Mouse (Mus musculus) bone marrow macrophage, adult 2 months (primary cell): ENCODE results near the gene Gm45521. TPM values are rescaled to one million over a fixed set of nuclear protein-coding genes. Genes with fewer than 3 reads are reported as not detected.

Experiments used
- H3K27ac ChIP-seq: 2 replicates; pipeline ENCODE4 v1.5.1; 2012; ENCODE audit warnings: low read depth, low read length; ENCODE audit not compliant: insufficient read depth
- H3K4me1 ChIP-seq: 2 replicates; pipeline ENCODE4 v1.6.1; 2012; ENCODE audit warnings: low read length; ENCODE audit not compliant: control insufficient read depth, insufficient read depth
- H3K4me3 ChIP-seq: 2 replicates; pipeline ENCODE4 v1.5.1; 2012; ENCODE audit warnings: mild to moderate bottlenecking, low read length, moderate library complexity; ENCODE audit not compliant: insufficient read depth
- CTCF ChIP-seq: IDR thresholded peaks from 2 replicates; pipeline ENCODE4 v1.5.1; 2012; ENCODE audit warnings: low read depth, mild to moderate bottlenecking, low read length, moderate library complexity
- POLR2A ChIP-seq: IDR thresholded peaks from 2 replicates; pipeline ENCODE4 v1.6.1; 2012; ENCODE audit warnings: mild to moderate bottlenecking, low read depth, low read length, borderline replicate concordance
- polyA plus RNA-seq: library from polyadenylated mRNA; stranded (reverse); fragments of >200 nt; gene quantifications from 2 replicates; pipeline ENCODE4 v1.2.4, GENCODE M21; 2012; ENCODE audit not compliant: missing spikeins, insufficient read depth, insufficient read length

The Gm45521 gene
- polyA plus RNA-seq, 1 experiment = not detected

DNA sequence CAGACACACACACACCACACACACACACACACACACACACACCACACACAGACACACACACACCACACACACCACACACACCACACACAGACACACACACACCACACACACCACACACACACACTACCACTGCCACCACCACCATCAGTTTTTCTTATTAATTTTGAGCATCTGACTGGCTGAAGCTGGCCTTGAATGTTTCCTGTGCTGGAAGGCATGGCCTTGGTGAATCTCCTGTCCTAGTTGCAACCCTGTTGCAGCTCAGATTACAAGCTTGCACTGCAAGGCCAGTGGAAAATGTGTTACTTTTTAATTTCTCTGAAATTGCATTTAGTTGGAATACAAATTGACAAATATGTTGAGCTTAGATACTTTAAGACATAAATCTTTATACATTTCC is 50.0 kb downstream of the Gm45521 start:
- peaks cover 16% of the 10 kb centered on the region for H3K4me1 ChIP-seq
- TF ChIP-seq POLR2A (no peak), CTCF (no peak)
- no peak overlapping the region for H3K4me3 ChIP-seq
- no peak overlapping the region for H3K27ac ChIP-seq

DNA sequence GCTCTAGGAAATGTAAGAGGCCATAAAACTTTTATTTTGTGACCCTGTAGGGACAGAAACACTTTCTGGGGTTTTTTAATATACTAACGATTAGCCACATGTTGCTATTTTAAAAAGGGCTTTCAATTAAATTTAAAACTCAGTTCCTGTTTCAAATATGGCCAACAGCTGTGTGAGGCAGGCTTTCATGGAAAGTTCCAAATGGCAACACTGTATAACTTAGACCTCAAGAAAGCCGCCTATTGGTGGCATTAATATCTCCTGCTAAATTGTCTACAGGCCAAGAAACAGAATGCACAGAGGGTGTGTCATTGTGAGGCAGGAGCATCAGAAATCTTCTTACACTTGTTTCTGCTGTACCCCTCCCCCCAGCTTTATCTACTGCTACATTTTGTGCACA is 50.4 kb downstream of the Gm45521 start:
- TF ChIP-seq CTCF (no peak), POLR2A (no peak)
- Histone ChIP-seq H3K4me3 (no peak overlapping the region), H3K4me1 (peaks cover 12% of the 10 kb centered on the region), H3K27ac (no peak overlapping the region)

DNA sequence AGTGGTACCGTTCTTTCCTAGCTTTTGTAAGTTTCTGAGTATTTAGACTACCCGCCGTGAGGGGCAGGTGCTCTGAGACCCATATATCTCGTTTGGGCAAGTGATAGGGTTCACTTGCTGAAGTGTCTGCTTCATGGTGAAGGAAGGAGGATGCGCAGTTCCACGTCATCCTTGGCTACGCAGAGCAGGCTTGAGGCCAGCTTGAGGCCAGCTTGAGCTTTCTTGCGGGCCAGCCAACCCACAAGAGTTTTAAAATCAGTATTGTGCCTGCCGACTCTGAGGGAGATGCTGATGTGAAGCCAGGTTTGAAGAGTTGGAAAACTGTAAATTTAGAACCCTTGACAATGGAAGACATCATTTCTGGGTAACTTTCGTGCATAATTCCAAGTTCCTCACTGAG is 50.8 kb downstream of the Gm45521 start:
- H3K4me3 ChIP-seq = no peak overlapping the region
- no peak overlapping the region for H3K27ac ChIP-seq
- peaks cover 14% of the 10 kb centered on the region for H3K4me1 ChIP-seq
- TF ChIP-seq CTCF (no peak), POLR2A (no peak)

Other genes with a start within 250 kb of the Gm45521 start
- not detected in 2 replicates for gene Gm26661, start 165.7 kb upstream of the Gm45521 start, polyA plus RNA-seq
- 4.8 and 6.5 TPM in 2 replicates for gene Flnb, start 139.3 kb upstream of the Gm45521 start, polyA plus RNA-seq
- gene Dnase1l3, start 37.3 kb downstream of the Gm45521 start, polyA plus RNA-seq = 0.17 TPM in 1 of 2 replicates, not detected in the other
- 0.54 TPM in 1 of 2 replicates, not detected in the other for gene Abhd6, start 45.6 kb downstream of the Gm45521 start, polyA plus RNA-seq
- 13.3 and 20.1 TPM in 2 replicates for gene Rpp14, start 123.1 kb downstream of the Gm45521 start, polyA plus RNA-seq
- 41.8 and 45.3 TPM in 2 replicates for gene Pxk, start 140.9 kb downstream of the Gm45521 start, polyA plus RNA-seq
- gene Pdhb, start 215.7 kb downstream of the Gm45521 start, polyA plus RNA-seq = 58.0 and 67.2 TPM in 2 replicates